8 mouse cellular contexts compared by ENCODE assay signal in genomic region chr8:123948942-123949685, GRCm38 (mm10). TPM values are rescaled to one million over a fixed set of nuclear protein-coding genes. Genes with fewer than 3 reads are reported as not detected.
A peak's percentile ranks its signal among the peaks of the same experiment; 100 is the strongest.
DNase-seq lines count a peak whose midpoint lies in the region; ATAC-seq and TF ChIP-seq lines count a peak whose summit lies in the region.

Nup133 (minus strand) TSS chr8:123949265.

- DNase-seq in MN1 (ENCODE audit: low spot score), result peak; percentile 100
- peak; percentile 99 for DNase-seq in cerebellum, adult 9-10 months
- DNase-seq in hindbrain, embryonic 10.5 days (ENCODE audit: low spot score), result peak; percentile 98
- DNase-seq in layer of hippocampus, adult 9-11 months, result peak; percentile 98
- DNase-seq in lung, postnatal 0 days (ENCODE audit: low spot score), result peak; percentile 99
- peak; percentile 100 for DNase-seq in ovary, postnatal 14 days (ENCODE audit: low spot score)
- DNase-seq in thymus, postnatal 14 days, result peak; percentile 100

- H3K36me3 ChIP-seq in hindbrain, embryonic 10.5 days, result peaks cover 34% of the 10 kb centered on the region
- H3K36me3 ChIP-seq in lung, postnatal 0 days (ENCODE audit: insufficient read depth, low read length), result peaks cover 6% of the 10 kb centered on the region; the same call in 1 of the 2 replicates

- H3K4me1 ChIP-seq in hindbrain, embryonic 10.5 days (replicated peaks), result peaks cover 18% of the 10 kb centered on the region
- peaks cover 8% of the 10 kb centered on the region; the same call in 1 of the 2 replicates for H3K4me1 ChIP-seq in lung, postnatal 0 days (ENCODE audit: insufficient read depth, low read depth, low read length)

- H3K27me3 ChIP-seq in hindbrain, embryonic 10.5 days (ENCODE audit: insufficient read depth, poor library complexity, severe bottlenecking), result no peaks in the 10 kb centered on the region
- H3K27me3 ChIP-seq in lung, postnatal 0 days (replicated peaks; ENCODE audit: insufficient read depth, low read length), result no peaks in the 10 kb centered on the region

- peak within 1 kb of the TSS; percentile 93 for H3K4me2 ChIP-seq in lung, postnatal 0 days (replicated peaks; ENCODE audit: low read depth, low read length)

- WGBS in hindbrain, embryonic 10.5 days, result under 1% methylated on average over 77 of the region's 77 CpGs
- WGBS in lung, postnatal 0 days, result 2% methylated on average over 58 of the region's 77 CpGs

- peak; percentile 80 for ATAC-seq in frontal cortex, adult (ENCODE audit: low TSS enrichment)
- peak; percentile 91 for ATAC-seq in lung, postnatal 0 days

- H3K9me3 ChIP-seq in hindbrain, embryonic 10.5 days, result no peaks in the 10 kb centered on the region
- H3K9me3 ChIP-seq in lung, postnatal 0 days (ENCODE audit: low read length), result no peaks in the 10 kb centered on the region

- peak within 1 kb of the TSS; percentile 60 for H3K9ac ChIP-seq in lung, postnatal 0 days (replicated peaks; ENCODE audit: low read depth)

- peak within 1 kb of the TSS; percentile 92 for H3K4me3 ChIP-seq in hindbrain, embryonic 10.5 days
- H3K4me3 ChIP-seq in lung, postnatal 0 days (ENCODE audit: low read depth, low read length), result peak within 1 kb of the TSS; percentile 90

- peak within 1 kb of the TSS; percentile 88 for H3K27ac ChIP-seq in hindbrain, embryonic 10.5 days
- peak within 1 kb of the TSS; percentile 92 for H3K27ac ChIP-seq in lung, postnatal 0 days (ENCODE audit: low read length)

- no peak; the same call in 1 of the 2 replicates for TF ChIP-seq CTCF in lung, postnatal 0 days (IDR thresholded peaks at IDR 0.05)

- TF ChIP-seq EP300 in lung, postnatal 0 days (IDR thresholded peaks at IDR 0.05), result no peak

RNA-seq across cellular contexts. Expression of gene Nup133, which starts in this region (rescaled TPM):
- 44.7 and 52.4 TPM in 2 replicates for polyA plus RNA-seq in hindbrain, embryonic 10.5 days (2016; fragmentation: Nextera tagmentation; extraction: Ambion mirVana)
- 10.8 and 12.3 TPM in 2 replicates for polyA plus RNA-seq in lung, postnatal 0 days (2015; fragmentation: Nextera tagmentation; extraction: Ambion mirVana)

Comparison
In these comparisons a context has a peak if more than half of its experiments do, and no peak if none do; other contexts are left out.
1. Peak in every context shown above with its lines: DNase-seq, ATAC-seq, H3K4me3 ChIP-seq and H3K27ac ChIP-seq.